Mouse (Mus musculus) liver, embryonic 14.5 days (tissue): ENCODE measurements at regions not wholly inside any gene's neighbourhood (a gene's known extent, or its start where the extent isn't known, plus 50 kb on each side); places are given as distances from the start of the nearest gene placed in this dataset.

ENCODE experiments used
- CTCF ChIP-seq: IDR thresholded peaks from 2 replicates; pipeline ENCODE4 v1.5.1; 2016; ENCODE audit warnings: antibody characterized with exemption, low read depth, control low read depth
- EP300 ChIP-seq: IDR thresholded peaks from 2 replicates; pipeline ENCODE4 v1.6.1; 2016; ENCODE audit warnings: antibody characterized with exemption, low read depth

DNA sequence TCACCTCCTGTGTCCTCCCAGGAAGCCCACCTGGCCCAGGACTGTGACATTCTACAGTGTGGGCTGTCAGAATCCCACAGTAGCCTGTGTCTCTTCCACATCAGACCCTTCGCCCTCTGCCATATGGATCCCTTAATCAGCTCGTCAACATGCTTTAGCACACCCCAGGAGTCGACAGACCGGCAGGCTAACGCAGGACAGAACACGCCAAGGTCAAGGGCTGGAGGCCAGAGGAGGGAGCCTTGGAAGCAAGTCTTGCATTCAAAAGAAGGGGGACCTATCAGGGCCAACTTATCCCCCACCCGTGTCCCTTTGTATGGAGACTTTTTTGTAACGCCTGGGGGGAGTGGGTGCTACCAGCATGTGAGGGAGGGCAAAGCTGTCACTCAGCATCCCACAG lies 224.1 kb upstream of the Rpl38 start:
- TF ChIP-seq CTCF (no peak), EP300 (no peak)
